Mouse (Mus musculus) bone marrow macrophage, adult 2 months (primary cell): Measurements from ENCODE around the gene Ctnna2.

Experiments
- CTCF ChIP-seq: IDR thresholded peaks from 2 replicates; pipeline ENCODE4 v1.5.1; 2012; ENCODE audit warnings: low read depth, mild to moderate bottlenecking, low read length, moderate library complexity
- POLR2A ChIP-seq: IDR thresholded peaks from 2 replicates; pipeline ENCODE4 v1.6.1; 2012; ENCODE audit warnings: mild to moderate bottlenecking, low read depth, low read length, borderline replicate concordance

GRCm38 (mm10) chr6:77265163-77265562 lies 714.3 kb downstream of the Ctnna2 start:
- TF ChIP-seq CTCF = no peak
- TF ChIP-seq POLR2A = no peak
